8 mouse cellular contexts compared by ENCODE assay signal in the genomic region with DNA sequence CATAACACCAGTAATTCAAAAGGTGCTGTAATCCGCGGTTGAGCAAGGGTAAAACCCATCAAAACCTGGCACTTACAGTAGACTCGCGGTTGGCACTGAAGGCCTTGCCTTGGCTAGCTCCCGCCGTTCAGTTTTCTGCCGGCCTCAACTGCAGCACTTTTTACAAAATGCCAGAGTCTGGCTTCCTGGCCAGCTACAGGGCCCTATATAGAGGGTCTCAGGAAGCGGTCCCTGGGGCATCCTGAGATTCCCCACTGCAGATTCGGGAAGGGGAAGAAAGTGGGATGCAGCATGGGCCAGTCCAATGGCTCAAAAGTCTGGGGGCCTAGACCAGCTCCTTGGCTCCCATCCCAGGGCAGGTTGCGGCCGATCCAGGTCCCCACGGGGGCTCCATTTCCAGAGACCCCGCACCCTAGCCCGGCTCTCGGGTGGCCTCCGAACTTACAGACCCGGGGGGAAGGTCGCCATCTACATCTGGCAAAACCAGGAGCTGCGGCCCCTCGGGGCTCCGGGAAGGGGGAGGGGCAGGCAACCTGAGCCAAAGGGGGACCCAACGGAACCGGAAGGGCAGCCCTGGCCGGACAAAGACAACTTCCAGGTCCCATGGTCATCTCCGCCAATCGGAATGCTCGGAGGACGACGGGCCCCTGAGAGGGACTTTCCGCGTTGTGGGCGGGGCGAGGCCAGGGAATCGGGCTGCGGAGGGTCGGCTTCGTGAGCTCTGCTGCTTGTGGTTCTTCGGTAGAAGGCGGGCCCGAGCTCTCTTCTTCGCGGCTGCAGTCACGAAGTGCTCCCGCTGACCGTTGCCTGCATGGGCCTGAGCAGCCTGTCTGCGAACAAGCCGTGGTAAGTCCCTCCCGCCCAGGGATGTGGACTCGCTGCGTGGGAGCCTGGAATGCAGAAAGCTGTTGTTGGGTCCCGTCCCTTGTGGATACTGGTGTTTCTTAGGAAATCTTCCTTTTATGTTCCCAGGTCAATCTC. TPM values are rescaled to one million over a fixed set of nuclear protein-coding genes. Genes with fewer than 3 reads are reported as not detected.
DNase-seq lines count a peak whose midpoint lies in the region; ATAC-seq and TF ChIP-seq lines count a peak whose summit lies in the region.

Gene Zbtb26 (minus strand): TSS at position 525 of the 981 bp plus-strand sequence.
Gene Zbtb6 (minus strand): TSS at position 561 of the 981 bp plus-strand sequence.
Gene Rabgap1 (plus strand): TSS at position 669 of the 981 bp plus-strand sequence.

- H3K4me2 ChIP-seq in embryonic facial prominence, embryonic 13.5 days, result peak within 1 kb of the TSS; percentile 76
- H3K4me2 ChIP-seq in limb, embryonic 12.5 days, result peak within 1 kb of the TSS; percentile 74
- H3K4me2 ChIP-seq in midbrain, embryonic 14.5 days (ENCODE audit: low read length), result peak within 1 kb of the TSS; percentile 75

- DNase-seq in 416B (ENCODE audit: low read depth), result peak; percentile 96
- DNase-seq in adrenal gland, postnatal 4 days (ENCODE audit: low spot score in 2 of 2), result peak; percentile 93 to 97
- peak; percentile 97 for DNase-seq in heart, adult 2 months
- peak; percentile 95 to 96 for DNase-seq in kidney, adult 8-10 months
- peak; percentile 97 for DNase-seq in midbrain, embryonic 14.5 days
- peak; percentile 90 for DNase-seq in spleen, adult 12 weeks (ENCODE audit: low spot score)

- peaks cover 1% of the 10 kb centered on the region for H3K79me2 ChIP-seq in heart, adult 2 months (replicated peaks; ENCODE audit: control insufficient read depth, insufficient read depth, low read length)

- no peaks in the 10 kb centered on the region for H3K9me3 ChIP-seq in embryonic facial prominence, embryonic 13.5 days
- H3K9me3 ChIP-seq in limb, embryonic 12.5 days, result no peaks in the 10 kb centered on the region
- H3K9me3 ChIP-seq in midbrain, embryonic 14.5 days (ENCODE audit: control insufficient read depth, low read length), result no peaks in the 10 kb centered on the region

- intact Hi-C loops in heart, adult 2 months (cut with DNase I), result loop anchor here (1.0 to 5.0 kb wide), 3 partner anchors 9 to 39 kb away; no protein-coding TSS in a partner anchor

- peaks cover 7% of the 10 kb centered on the region for H3K4me1 ChIP-seq in embryonic facial prominence, embryonic 13.5 days
- H3K4me1 ChIP-seq in heart, adult 2 months (ENCODE audit: control insufficient read depth, insufficient read depth, low read length), result no peaks in the 10 kb centered on the region; the same call in 1 of the 2 replicates
- peaks cover 7% of the 10 kb centered on the region for H3K4me1 ChIP-seq in limb, embryonic 12.5 days (replicated peaks)
- H3K4me1 ChIP-seq in midbrain, embryonic 14.5 days (ENCODE audit: control insufficient read depth, insufficient read depth, low read length), result peaks cover 22% of the 10 kb centered on the region

- under 1% methylated on average over 51 of the region's 51 CpGs for WGBS in embryonic facial prominence, embryonic 13.5 days
- WGBS in heart, adult 2 months, result under 1% methylated on average over 51 of the region's 51 CpGs
- WGBS in limb, embryonic 12.5 days, result under 1% methylated on average over 51 of the region's 51 CpGs
- WGBS in midbrain, embryonic 14.5 days, result under 1% methylated on average over 51 of the region's 51 CpGs

- H3K36me3 ChIP-seq in embryonic facial prominence, embryonic 13.5 days, result 0 out of 2 replicates have a peak, but pooled peaks cover 3% of the 10 kb centered on the region
- peaks cover 6% of the 10 kb centered on the region; the same call in 1 of the 2 replicates for H3K36me3 ChIP-seq in heart, adult 2 months (ENCODE audit: control insufficient read depth, insufficient read depth, low read length)
- peaks cover 7% of the 10 kb centered on the region for H3K36me3 ChIP-seq in limb, embryonic 12.5 days
- H3K36me3 ChIP-seq in midbrain, embryonic 14.5 days (ENCODE audit: control insufficient read depth, insufficient read depth, low read length), result no peaks in the 10 kb centered on the region

- TF ChIP-seq POLR2A in heart, adult 2 months (IDR thresholded peaks at IDR 0.05; ENCODE audit: insufficient read depth, low read depth, low read length), result peak; percentile 80

- TF ChIP-seq CTCF in heart, adult 2 months (IDR thresholded peaks at IDR 0.05), result no peak

- 0 out of 2 replicates have a peak, but pooled peaks have one; percentile 39 for TF ChIP-seq EP300 in heart, adult 2 months (IDR thresholded peaks at IDR 0.05; ENCODE audit: insufficient read depth, low read depth, low read length)

- peak within 1 kb of the TSS; percentile 95 for H3K9ac ChIP-seq in embryonic facial prominence, embryonic 13.5 days
- peak within 1 kb of the TSS; percentile 98 for H3K9ac ChIP-seq in heart, adult 2 months (ENCODE audit: low read depth, low read length)
- H3K9ac ChIP-seq in limb, embryonic 12.5 days (replicated peaks), result peak within 1 kb of the TSS; percentile 84
- H3K9ac ChIP-seq in midbrain, embryonic 14.5 days (replicated peaks; ENCODE audit: low read length), result peak within 1 kb of the TSS; percentile 91

- H3K4me3 ChIP-seq in embryonic facial prominence, embryonic 13.5 days, result peak within 1 kb of the TSS; percentile 86
- H3K4me3 ChIP-seq in heart, adult 2 months, result peak within 1 kb of the TSS; percentile 93
- peak within 1 kb of the TSS; percentile 64 for H3K4me3 ChIP-seq in limb, embryonic 12.5 days (replicated peaks)
- H3K4me3 ChIP-seq in midbrain, embryonic 14.5 days (replicated peaks; ENCODE audit: low read depth, low read length), result peak within 1 kb of the TSS; percentile 92

- ATAC-seq in embryonic facial prominence, embryonic 13.5 days (ENCODE audit: insufficient number of reproducible peaks, insufficient read depth, low FRiP score, low TSS enrichment, low read depth), result peak; percentile 95
- peak; percentile 97 for ATAC-seq in limb, embryonic 12.5 days (ENCODE audit: insufficient number of reproducible peaks, insufficient read depth, low FRiP score, low TSS enrichment, low read depth)
- peak; percentile 99 for ATAC-seq in midbrain, embryonic 14.5 days (ENCODE audit: low FRiP score, low TSS enrichment)

- no peaks in the 10 kb centered on the region for H3K27me3 ChIP-seq in embryonic facial prominence, embryonic 13.5 days
- no peaks in the 10 kb centered on the region for H3K27me3 ChIP-seq in heart, adult 2 months (ENCODE audit: control insufficient read depth, insufficient read depth, low read length)
- no peaks in the 10 kb centered on the region for H3K27me3 ChIP-seq in limb, embryonic 12.5 days
- H3K27me3 ChIP-seq in midbrain, embryonic 14.5 days (ENCODE audit: control insufficient read depth, insufficient read depth, low read length), result no peaks in the 10 kb centered on the region

- H3K27ac ChIP-seq in embryonic facial prominence, embryonic 13.5 days, result peak within 1 kb of the TSS; percentile 90
- peak within 1 kb of the TSS; percentile 89 for H3K27ac ChIP-seq in heart, adult 2 months
- peak within 1 kb of the TSS; percentile 91 for H3K27ac ChIP-seq in limb, embryonic 12.5 days
- H3K27ac ChIP-seq in midbrain, embryonic 14.5 days (replicated peaks; ENCODE audit: low read depth, low read length), result peak within 1 kb of the TSS; percentile 82

RNA-seq across cellular contexts. Expression of gene Zbtb26, which starts in this region (rescaled TPM):
- total RNA-seq in adrenal gland, postnatal 4 days (2021), result 10 to 100 TPM; 12.2 to 15.1 TPM
- 8.0 and 9.9 TPM in 2 replicates for polyA plus RNA-seq in embryonic facial prominence, embryonic 13.5 days (2015; fragmentation: Nextera tagmentation; extraction: Ambion mirVana)
- 1 to 10 TPM; 4.4 to 5.0 TPM for total RNA-seq in heart, adult 2 months (2021)
- polyA plus RNA-seq in heart, adult 2 months (2012; rRNA removed), result 1.7 and 3.9 TPM in 2 replicates
- 11.4 and 12.1 TPM in 2 replicates for polyA plus RNA-seq in limb, embryonic 12.5 days (2016; fragmentation: Nextera tagmentation; extraction: Ambion mirVana)
- 8.2 and 11.3 TPM in 2 replicates for polyA plus RNA-seq in midbrain, embryonic 14.5 days (2014; fragmentation: Nextera tagmentation; extraction: Ambion mirVana)

RNA-seq across cellular contexts. Expression of gene Zbtb6, which starts in this region (rescaled TPM):
- total RNA-seq in adrenal gland, postnatal 4 days (2021), result 10 to 100 TPM; 16.9 to 17.1 TPM
- 8.1 and 9.4 TPM in 2 replicates for polyA plus RNA-seq in embryonic facial prominence, embryonic 13.5 days (2015; fragmentation: Nextera tagmentation; extraction: Ambion mirVana)
- total RNA-seq in heart, adult 2 months (2021), result 1 to 10 TPM; 4.4 to 4.6 TPM
- polyA plus RNA-seq in heart, adult 2 months (2012; rRNA removed), result 1.4 and 2.8 TPM in 2 replicates
- 7.9 and 8.7 TPM in 2 replicates for polyA plus RNA-seq in limb, embryonic 12.5 days (2016; fragmentation: Nextera tagmentation; extraction: Ambion mirVana)
- polyA plus RNA-seq in midbrain, embryonic 14.5 days (2014; fragmentation: Nextera tagmentation; extraction: Ambion mirVana), result 11.7 and 15.8 TPM in 2 replicates

RNA-seq across cellular contexts. Expression of gene Rabgap1, which starts in this region (rescaled TPM):
- 10 to 100 TPM; 71.1 TPM for total RNA-seq in adrenal gland, postnatal 4 days (2021)
- 60.5 and 61.3 TPM in 2 replicates for polyA plus RNA-seq in embryonic facial prominence, embryonic 13.5 days (2015; fragmentation: Nextera tagmentation; extraction: Ambion mirVana)
- total RNA-seq in heart, adult 2 months (2021), result 10 to 100 TPM; 36.9 to 43.8 TPM
- 10.4 and 19.1 TPM in 2 replicates for polyA plus RNA-seq in heart, adult 2 months (2012; rRNA removed)
- 55.6 and 59.8 TPM in 2 replicates for polyA plus RNA-seq in limb, embryonic 12.5 days (2016; fragmentation: Nextera tagmentation; extraction: Ambion mirVana)
- 90.3 and 91.3 TPM in 2 replicates for polyA plus RNA-seq in midbrain, embryonic 14.5 days (2014; fragmentation: Nextera tagmentation; extraction: Ambion mirVana)

Comparison
In these comparisons a context has a peak if more than half of its experiments do, and no peak if none do; other contexts are left out.
1. Peak in every context shown above with its lines: DNase-seq, ATAC-seq, H3K4me3 ChIP-seq and H3K27ac ChIP-seq.